Mouse (Mus musculus): ENCODE data around the gene Olfr1457.

Gene Olfr1457

DNA sequence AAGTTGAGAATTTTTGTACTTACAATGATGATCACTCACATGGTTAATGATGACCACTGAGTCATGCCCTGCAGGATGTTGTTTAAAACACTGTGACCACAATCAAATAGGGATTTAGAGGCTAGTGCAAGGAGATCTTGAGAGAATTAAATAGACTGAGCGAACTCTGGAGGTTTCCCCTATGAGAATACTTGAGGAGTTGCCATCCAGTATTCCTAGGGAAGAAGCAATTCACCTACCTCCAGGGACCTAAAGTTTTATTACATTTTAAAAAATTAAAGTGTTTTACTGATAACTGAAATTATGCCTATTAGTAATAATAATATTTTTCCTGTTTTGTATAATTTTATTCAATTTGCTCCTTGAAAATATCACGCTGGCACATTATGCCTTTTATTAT, at the start of gene Olfr1457:
Olfr1457 (minus strand) TSS at position 101 of the 400 bp plus-strand sequence.
- no peak for DNase-seq (ENCODE audit: low spot score)

- DNase-seq (ENCODE audit: low spot score) = no peak
These were observed 9.0 kb upstream of the Olfr1457 start, which contains the start of gene Olfr1458 for GRCm38 (mm10) chr19:13106675-13107074. Olfr1458 (minus strand) TSS chr19:13106775.

DNA sequence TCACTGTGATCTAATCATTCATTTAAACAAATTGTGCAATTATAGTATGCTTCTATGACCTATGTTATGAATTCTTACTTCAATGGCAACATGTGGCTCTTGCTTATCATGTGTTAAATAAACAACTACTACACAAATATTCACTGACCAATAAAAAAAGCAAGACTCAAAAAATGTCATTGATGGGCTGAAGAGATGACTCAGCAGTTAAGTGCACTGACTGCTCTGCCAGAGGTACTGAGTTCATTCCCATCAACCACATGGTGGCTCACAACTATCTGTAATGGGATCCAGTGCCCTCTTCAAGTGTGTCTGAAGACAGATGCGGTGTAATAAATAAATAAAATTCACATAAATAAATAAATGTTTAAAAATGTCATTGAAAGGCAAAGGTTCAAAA, 3.8 kb downstream of the Olfr1457 start:
- no peak for DNase-seq (ENCODE audit: low spot score)

- no peak for DNase-seq (ENCODE audit: low spot score)
These were observed 37.4 kb downstream of the Olfr1457 start, which contains the start of gene Olfr1454 for GRCm38 (mm10) chr19:13060310-13060709. Olfr1454 (plus strand) TSS chr19:13060610.
